Mouse (Mus musculus): ENCODE data around the gene Slc7a10.

DNA sequence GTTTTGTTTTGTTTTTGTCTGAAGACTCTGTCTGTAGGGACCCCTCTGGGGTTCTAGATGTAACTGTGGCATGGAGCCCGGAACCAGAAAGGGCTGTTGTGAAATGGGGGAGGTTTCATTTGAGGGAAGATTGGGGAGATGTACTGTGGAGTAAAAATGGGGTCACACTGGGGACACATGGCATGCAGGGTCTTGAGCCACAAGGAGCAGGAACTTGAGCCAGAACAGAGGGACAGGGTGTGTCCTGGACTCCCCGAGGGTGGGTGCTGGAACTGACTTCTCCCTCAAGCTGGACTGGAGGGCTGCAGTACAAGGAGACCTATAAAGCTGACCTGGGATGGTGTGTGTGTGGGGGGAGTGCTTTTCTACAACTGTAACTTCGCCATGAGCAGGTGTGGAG lies 28.7 kb upstream of the Slc7a10 start:
- TF ChIP-seq CTCF (IDR thresholded peaks at IDR 0.05; ENCODE audit: borderline replicate concordance, insufficient read depth, low read depth, low read length) (no peak), POLR2A (IDR thresholded peaks at IDR 0.05; ENCODE audit: borderline replicate concordance, insufficient read depth, low read length) (no peak)

Data from cerebellum, adult 2 months (tissue).